Mouse (Mus musculus) B cell, adult 67 days (primary cell): ENCODE data around the gene Rrp1b. TPM values are rescaled to one million over a fixed set of nuclear protein-coding genes. Genes with fewer than 3 reads are reported as not detected.

Experiments used
- total RNA-seq, 2 experiments: library from RNA; stranded (reverse); gene quantifications; 4 replicates each; pipeline ENCODE4 v1.2.4; 2023

The Rrp1b gene
- 10 to 100 TPM; 41.9 to 53.7 TPM for total RNA-seq

GRCm38 (mm10) chr17:32035609-32036508, at the start of gene Rrp1b, which contains the start of gene Hsf2bp:
Rrp1b (plus strand) TSS chr17:32036100.
Hsf2bp (minus strand) TSS chr17:32036349.

Other genes starting within 250 kb of the Rrp1b start
- 100 to 1,000 TPM; 336 to 595 TPM for gene Sik1, start 180.3 kb upstream of the Rrp1b start, total RNA-seq
- under 1 TPM; 0.53 to 0.78 TPM for gene Hsf2bp, start 249 bp downstream of the Rrp1b start, total RNA-seq
- not detected for gene Notch3, start 130.8 kb downstream of the Rrp1b start, total RNA-seq
- 1 to 10 TPM; 1.6 to 2.2 TPM for gene Ephx3, start 153.4 kb downstream of the Rrp1b start, total RNA-seq
- 100 to 1,000 TPM; 291 to 310 TPM for gene Brd4, start 248.6 kb downstream of the Rrp1b start, total RNA-seq